In genomic region chr9:63258768-63259167, GRCm38 (mm10) we compare ENCODE assay signal across 12 mouse cellular contexts.
A peak's percentile ranks its signal among the peaks of the same experiment; 100 is the strongest.
DNase-seq lines count a peak whose midpoint lies in the region; ATAC-seq and TF ChIP-seq lines count a peak whose summit lies in the region.
"Had no signal": no experiment of that assay in that cellular context is flagged by ENCODE, and none has a peak within 500 bp of the region (broad histone marks: within the 10 kb centered on the region; RNA-seq: fewer than 3 reads in every experiment).

No protein-coding gene starts in this region.

- H3K27ac ChIP-seq in lung, postnatal 0 days (ENCODE audit: low read length), result no peak overlapping the region
- H3K27ac ChIP-seq: kidney, embryonic 15.5 days; liver, embryonic 12.5 days; midbrain, embryonic 10.5 days had no signal

- TF ChIP-seq CTCF in lung, postnatal 0 days (IDR thresholded peaks at IDR 0.05), result no peak

- no peaks in the 10 kb centered on the region for H3K27me3 ChIP-seq in lung, postnatal 0 days (replicated peaks; ENCODE audit: insufficient read depth, low read length)
- H3K27me3 ChIP-seq: kidney, embryonic 15.5 days; liver, embryonic 12.5 days had no signal

- DNase-seq in frontal cortex, postnatal 36 days (ENCODE audit: low spot score in 2 of 2), result peak; percentile 13 to 24
- DNase-seq in frontal cortex, postnatal 10 days (ENCODE audit: low spot score in 2 of 2), result no peak
- DNase-seq in lung, postnatal 10 days, result peak; percentile 22
- DNase-seq in lung, postnatal 0 days (ENCODE audit: low spot score), result no peak
- peak; percentile 67 for DNase-seq in cerebellum, adult 9-11 months
- peak; percentile 13 to 14 for DNase-seq in left cerebral cortex, postnatal 36 days (ENCODE audit: low spot score in 2 of 2)
- no peak for DNase-seq in yolk sac, embryonic 10.5 days (ENCODE audit: low spot score)
- no peak for DNase-seq in thymus, adult 18-20 months

- ATAC-seq in lung, postnatal 0 days, result no peak
- ATAC-seq: liver, embryonic 12.5 days had no signal

- H3K4me3 ChIP-seq in lung, postnatal 0 days (ENCODE audit: low read depth, low read length), result no peak overlapping the region
- H3K4me3 ChIP-seq: erythroblast, embryonic 14.5 days; kidney, embryonic 15.5 days; liver, embryonic 12.5 days; midbrain, embryonic 10.5 days had no signal

- intact Hi-C loops in left cerebral cortex, postnatal 36 days (cut with DNase I), result no loop called here

- 33% methylated on average over 3 of the region's 3 CpGs for WGBS in lung, postnatal 0 days

- H3K9ac ChIP-seq in lung, postnatal 0 days (replicated peaks; ENCODE audit: low read depth), result no peak overlapping the region
- H3K9ac ChIP-seq: kidney, embryonic 15.5 days; liver, embryonic 12.5 days had no signal

- H3K4me2 ChIP-seq in lung, postnatal 0 days (replicated peaks; ENCODE audit: low read depth, low read length), result no peak overlapping the region
- H3K4me2 ChIP-seq: kidney, embryonic 15.5 days; liver, embryonic 12.5 days had no signal

- no peaks in the 10 kb centered on the region for H3K9me3 ChIP-seq in lung, postnatal 0 days (ENCODE audit: low read length)
- H3K9me3 ChIP-seq: kidney, embryonic 15.5 days; liver, embryonic 12.5 days; midbrain, embryonic 10.5 days had no signal

- no peaks in the 10 kb centered on the region for H3K36me3 ChIP-seq in lung, postnatal 0 days (ENCODE audit: insufficient read depth, low read length)

- TF ChIP-seq EP300 in lung, postnatal 0 days (IDR thresholded peaks at IDR 0.05), result no peak

- no peaks in the 10 kb centered on the region for H3K4me1 ChIP-seq in lung, postnatal 0 days (ENCODE audit: insufficient read depth, low read depth, low read length)
- H3K4me1 ChIP-seq: liver, embryonic 12.5 days had no signal

Comparison
In these comparisons a context has a peak if more than half of its experiments do, and no peak if none do; other contexts are left out.
1. DNase-seq: peak in frontal cortex, postnatal 36 days (2 of 2), lung, postnatal 10 days (single experiment), cerebellum, adult 9-11 months (single experiment) and left cerebral cortex, postnatal 36 days (2 of 2); none in frontal cortex, postnatal 10 days (0 of 2), lung, postnatal 0 days (single experiment), yolk sac, embryonic 10.5 days (single experiment) and thymus, adult 18-20 months (0 of 2).